Mouse (Mus musculus): ENCODE data around the gene Cox4i1. TPM values are rescaled to one million over a fixed set of nuclear protein-coding genes. Genes with fewer than 3 reads are reported as not detected.

Gene Cox4i1
- total and polyA plus RNA-seq, 3 experiments: 556 to 1,840 (median 1,249) TPM

DNA sequence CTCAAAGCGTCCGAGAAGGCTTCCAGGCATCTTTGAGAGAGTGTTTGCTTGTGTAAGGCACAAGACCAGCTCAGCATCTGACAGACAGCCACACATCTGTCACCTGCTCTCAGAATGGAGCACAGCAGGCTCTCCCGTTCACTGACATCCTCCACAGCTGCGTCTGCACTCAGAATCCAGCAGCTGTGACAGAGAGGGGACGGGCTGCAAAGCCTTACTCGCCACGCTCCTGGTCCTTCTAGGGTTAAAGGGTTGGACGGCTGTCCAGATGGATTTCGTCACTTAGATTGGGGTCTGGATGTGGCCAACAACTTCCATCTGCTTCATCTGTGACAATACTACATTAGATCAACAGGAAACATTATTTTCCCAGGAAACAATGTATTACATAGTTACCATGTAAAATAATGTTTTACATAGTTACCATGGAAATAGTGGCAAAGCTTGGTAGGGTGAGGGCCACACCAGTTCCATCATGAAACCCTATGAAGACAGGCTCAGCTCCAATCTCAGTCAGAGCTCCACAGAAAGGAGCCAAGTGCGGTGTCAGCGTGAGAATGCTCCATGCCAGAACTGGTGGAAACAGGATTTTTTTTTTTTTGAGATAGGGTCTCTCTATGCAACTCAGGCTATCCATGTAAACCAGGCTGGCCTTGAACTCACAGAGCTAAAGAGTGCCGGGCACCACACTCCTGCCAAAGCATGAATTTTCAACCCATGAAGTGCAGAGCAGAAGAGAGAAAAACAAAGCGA, 28.6 kb downstream of the Cox4i1 start:
- no peak for DNase-seq

DNA sequence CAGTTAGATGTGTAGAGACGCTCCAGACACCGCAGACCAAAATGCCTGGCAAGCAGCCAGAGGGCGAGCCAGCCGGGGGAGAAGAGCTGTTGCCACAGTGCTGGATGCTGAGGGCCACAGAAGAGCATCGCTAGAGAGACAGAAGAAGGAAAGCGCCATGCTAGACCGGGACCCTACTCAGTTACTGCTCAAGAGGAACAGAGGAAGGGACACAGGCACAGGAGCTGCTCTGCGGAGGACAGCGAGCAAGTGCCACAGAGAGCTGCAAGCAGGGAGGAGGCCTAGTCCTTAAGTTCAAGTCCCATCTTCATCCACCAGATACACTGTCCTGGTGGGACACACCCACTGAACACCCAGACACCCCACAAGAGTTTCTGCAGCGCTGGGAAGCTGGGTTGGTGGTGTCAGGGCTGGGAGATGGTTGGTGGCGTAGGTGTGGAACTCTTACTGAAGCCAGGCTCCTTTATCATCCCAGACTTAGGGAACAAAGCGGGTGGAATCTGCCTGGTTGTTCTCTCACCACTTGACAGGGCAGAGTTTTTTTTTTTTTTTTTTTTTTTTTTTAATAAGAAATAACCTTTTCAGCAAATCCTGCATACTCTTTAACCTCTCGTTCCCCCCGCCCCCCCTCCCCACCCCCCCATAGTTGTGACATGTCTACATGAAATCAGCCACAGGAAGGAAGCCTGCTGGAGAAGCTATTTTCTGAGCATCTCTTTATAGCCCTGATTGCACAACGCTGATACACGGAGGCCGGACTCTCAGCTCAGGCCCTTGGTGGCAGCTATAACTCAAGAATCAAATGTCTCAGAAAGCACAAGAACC, 29.3 kb downstream of the Cox4i1 start:
- peak; percentile 55 for DNase-seq

DNA sequence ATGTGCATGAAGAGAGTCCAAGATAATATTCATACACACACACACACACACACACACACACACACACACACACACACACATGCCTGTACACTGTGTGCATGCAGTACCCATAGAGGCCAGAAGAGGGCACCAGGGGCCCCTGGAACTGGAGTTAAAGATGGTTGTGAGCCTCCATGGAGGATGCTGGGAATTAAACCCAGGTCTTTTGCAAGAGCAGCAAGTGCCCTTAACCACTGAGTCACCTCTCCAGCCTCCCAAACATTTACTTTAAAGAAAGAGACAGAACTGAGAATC, 29.9 kb downstream of the Cox4i1 start:
- DNase-seq: no peak

DNA sequence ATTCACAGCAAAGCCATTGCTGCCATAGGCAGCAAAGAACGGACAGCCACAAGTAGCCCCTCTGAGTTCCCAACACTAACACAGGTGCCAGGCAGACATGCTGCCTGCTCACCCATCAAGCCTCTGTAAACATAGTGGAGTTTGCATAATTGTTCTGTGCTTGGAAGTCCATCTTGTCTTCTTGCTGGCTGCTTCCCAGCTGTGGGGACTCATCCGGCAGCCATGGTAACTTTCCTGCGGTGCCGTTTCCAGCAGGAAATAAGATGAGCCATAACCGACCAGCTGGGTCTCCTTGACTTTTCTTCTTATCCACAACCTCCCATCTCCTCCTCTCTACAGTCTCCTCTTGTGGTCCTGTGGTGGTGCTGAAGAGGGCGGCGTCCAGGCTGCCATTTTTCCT, 30.4 kb downstream of the Cox4i1 start:
- no peak for DNase-seq

DNA sequence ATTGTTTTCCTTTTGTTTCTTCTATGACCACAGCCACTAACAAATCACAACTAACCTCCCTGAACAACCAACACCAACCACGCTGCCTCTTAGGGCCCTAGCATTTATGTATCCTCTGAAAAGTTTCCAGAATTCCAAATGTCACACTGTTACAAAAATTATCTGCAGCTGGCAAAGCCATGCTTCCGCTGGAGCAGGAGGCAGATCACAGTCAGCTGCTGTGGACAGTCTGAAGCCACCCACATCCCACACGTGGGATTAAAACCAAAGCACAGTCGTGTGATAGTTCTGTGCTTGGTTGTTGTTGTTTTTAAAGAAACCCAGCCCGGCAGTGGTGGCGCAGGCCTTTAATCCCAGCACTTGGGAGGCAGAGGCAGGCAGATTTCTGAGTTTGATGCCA, 31.1 kb downstream of the Cox4i1 start:
- DNase-seq: no peak

DNA sequence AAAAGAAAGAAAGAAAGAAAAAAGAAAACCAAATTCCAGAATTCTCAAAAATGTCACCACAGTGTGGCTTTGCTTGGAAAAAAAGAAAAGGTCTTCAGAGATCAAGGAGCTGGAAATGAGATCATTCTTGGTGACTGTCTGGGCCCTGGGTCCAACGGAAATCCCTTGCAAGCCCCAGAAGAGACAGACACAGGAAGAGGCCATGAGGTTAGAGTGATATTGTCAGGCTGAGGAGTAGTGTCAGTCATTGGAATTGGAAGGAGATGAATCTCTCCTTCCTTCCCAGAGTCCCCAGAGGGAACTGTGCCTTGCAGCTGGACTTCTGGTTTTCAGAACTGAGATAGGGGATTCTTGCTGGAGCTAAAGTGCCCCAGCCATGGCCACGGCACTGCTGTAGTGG, 31.5 kb downstream of the Cox4i1 start:
- no peak for DNase-seq

DNA sequence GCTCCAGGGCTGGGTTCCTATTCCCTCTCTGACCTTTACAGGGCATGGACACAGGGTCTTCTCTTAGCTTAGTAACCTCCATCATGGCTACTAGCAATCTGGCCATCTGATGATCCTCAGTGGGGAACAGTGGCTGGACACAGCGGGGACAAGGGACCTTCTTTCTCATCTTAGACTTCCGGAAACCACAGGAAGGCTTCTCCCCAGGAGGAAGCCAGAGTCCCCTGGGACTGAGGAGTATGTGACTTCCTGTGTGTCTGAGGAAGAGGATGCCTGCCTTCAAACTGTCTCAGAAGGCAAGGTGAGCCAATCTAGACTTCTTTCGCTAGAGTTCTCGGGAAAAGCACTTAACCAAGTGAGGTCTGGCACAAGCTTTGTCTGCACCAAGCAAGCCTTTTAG, 32.0 kb downstream of the Cox4i1 start:
- no peak for DNase-seq

DNA sequence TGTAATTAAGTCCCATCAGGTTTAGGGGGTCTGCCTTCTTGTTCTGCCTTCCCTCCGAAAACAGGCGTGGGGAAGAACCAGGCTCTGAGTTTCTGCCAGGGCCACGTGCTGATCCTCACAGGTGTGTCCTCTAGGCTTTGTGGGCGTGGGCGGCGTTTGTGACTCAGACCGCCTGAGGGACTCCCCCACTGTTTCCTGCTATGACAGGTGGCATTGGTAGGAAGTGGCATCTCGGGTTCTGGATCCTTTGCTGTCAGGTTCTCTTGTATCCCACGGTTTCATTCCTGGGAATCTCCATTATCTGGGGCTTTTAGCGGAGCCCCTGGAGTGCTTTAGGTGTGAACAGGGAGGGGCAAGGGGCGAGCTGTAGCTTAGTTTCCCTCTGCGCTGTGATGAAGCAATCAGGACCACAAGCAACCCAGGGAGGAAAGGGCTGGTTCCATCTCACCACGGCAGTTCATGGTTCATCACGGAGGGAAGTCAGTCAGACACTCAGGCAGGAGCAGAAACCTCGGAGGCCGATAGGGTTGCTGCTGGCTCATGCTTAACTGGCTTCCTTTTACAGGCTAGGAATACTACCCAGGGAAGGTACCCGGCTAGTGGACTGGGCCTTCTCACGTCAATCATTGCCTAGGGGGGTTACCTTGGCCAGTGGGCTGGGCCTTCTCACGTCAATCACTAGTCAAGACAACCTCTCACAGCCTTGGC, 33.9 kb downstream of the Cox4i1 start:
- no peak for DNase-seq

DNA sequence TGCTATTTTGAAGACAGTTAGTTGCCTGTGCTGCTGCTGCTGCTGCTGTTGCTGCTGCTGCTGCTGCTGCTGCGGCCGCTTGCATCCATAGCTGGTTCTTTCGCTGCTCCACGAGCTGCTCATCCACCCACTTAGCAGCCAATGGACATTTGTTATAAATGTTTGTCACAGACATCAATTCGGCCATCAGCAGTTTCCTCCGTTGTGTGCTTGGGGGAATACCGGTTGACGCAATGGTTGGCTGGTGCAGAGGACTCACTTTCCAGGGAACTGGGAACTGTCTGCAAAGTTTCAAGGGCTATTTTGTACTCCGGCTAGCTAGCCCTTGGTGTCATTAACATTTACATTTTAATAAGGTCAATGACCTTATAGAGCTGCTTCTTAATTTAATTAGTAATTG, 36.2 kb downstream of the Cox4i1 start:
- no peak for DNase-seq

DNA sequence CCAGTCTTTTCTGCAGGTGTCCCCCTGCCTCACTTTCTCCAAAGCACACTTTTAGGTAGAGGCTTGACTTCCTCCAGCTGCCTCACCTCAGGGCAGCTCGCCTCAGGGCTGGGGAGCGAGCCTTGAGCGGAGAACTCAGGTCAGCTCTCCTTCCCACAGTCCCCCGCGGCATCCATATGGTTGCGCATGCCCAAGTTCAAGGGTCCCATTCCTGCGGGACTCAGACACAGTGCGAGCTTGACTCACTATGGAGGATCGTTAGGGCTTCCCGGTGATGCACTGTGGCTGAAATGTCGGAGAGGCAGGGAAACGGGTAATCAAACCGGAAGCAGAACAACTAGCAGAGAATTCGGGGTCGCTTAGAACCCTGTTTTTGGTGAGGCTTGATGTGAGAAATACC, 37.1 kb downstream of the Cox4i1 start:
- no peak for DNase-seq

DNA sequence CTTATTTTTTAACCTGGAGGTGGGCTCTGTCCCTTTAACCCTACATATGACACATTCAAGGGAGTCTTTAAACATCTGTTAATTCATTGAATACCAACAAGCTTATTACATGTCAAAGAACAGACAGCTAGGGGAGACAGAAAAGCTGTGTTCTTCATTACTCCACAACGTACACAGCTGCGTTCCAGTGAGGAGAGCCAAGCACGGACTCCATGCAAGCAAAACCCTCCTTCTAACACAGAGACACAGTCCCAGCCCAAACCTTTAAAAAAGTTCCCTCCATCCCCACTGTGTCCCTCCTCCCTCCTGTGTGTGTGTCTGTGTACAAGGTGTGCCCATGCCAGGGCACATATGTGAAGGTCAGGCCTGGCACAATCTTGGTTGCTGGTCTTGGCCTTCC, 38.2 kb downstream of the Cox4i1 start:
- no peak for DNase-seq

DNA sequence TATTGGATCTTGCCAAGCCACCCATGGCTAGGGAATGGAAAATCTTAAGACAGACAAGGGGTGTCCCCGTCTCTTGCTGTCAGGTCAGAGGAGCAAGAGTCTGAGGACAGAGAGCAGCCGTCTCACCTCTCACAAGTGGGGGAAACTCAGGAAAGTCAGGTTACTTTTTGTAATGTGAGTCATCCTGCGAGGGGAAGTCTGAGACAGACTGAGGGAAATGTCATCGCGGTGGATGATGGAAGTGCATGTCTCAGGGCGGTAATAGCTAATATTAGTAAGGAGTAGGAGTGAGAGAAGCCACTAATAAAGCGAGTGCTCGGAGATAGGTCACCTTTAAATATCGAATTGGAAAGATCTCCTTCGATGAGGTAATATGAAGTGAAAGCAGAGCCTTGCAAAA, 41.2 kb downstream of the Cox4i1 start:
- no peak for DNase-seq

DNA sequence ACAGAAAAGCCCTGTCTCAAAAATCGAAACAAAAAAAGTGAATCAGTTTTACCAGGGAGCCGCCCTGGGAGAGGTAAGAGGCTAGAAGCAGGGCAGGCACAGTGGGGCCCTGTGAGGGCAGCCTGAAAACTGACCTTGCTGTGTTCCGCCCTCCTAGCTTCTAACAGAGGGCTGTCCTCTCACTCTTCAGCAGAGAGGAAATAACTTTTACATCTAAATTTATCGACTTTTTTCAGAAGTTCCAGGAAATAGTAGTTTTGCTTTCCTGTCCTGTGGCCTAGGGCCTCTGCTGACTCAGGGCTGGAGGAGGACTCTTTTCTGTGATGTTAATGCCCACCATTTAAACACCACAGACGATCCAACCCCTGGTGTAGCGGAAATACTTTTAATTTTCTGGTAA, 47.2 kb downstream of the Cox4i1 start:
- DNase-seq: no peak

DNA sequence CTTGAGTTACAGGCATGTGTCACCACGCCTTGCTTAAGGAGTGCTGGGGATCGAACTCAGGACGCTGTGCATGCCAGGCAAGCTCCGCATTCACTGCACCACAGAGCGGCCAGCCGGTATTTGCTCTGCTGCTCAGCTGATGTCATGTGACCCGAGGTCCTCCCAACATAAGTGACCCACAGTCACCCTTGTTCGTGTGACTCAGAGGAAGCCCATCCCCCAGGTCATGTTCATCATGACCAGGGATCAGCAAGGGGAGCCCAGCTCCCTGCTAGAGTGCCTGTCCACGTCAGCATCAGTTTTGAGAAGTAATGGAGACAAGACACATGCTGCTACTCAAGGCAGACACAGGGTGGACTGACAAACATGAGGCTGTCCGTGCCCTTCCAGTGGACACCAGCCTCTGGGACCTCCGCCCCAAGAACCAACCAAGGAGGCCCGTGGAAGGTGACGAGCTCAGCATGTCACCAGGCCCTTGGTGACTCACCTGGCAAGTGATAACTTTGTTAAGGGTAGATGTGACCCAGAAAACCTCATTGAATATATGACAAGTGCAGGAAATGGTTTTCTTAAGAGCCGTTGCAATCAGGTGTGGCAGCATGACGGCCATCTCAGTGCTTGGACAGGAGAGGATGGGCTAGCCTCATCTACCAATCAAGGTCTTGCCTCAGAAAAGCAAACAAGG, 48.1 kb downstream of the Cox4i1 start:
- DNase-seq: no peak

DNA sequence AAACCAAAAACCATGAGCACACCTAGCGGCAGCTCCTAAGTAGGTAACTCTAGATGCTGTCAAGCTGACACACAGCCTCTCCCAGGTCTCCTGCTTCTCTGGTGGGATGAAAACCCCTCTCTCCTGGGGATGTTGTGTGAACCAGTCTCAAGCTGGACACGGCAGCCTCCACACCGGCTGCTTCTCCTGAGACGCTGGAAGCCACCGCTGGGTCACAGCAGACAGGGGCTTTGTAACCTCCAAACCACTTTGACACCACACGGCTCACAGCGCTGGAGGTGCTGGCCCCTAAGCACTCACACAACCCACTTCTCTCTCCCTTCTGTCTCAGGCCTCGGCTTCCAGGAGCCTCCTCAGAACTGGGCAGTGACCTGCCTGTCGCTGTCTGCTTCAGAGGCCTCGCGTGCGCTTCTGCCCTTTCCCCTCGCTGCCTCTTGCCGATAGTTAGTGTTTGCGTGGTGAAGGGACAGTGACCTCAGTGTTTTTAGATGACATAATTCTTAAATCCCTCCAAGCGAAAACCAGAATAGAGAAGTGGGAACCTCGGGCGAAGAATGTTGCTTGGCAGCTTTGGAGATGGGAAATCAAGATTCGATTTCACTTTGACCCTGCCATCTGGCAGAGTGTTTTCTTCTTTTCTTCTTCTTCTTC, 51.7 kb downstream of the Cox4i1 start:
- no peak for DNase-seq

DNA sequence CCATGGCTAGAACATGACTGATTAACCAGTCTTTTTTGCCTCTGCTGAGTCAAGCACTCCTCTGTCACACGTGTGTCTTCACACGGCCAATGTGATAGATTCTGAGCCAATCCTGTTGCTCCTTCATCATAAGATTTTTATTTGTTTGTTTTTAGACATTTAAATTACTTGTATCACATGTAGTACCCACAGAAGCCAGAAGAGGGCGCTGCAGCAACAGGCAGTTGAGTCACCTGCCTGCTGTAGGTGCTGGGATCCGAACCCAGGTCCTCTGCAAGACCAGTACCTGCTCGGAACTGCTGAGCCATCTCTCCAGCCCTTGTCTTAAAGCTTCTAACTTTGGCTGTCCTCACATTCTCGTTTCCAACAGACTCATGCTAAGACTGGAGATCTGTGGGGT, 55.0 kb downstream of the Cox4i1 start:
- DNase-seq: no peak

Other genes starting within 250 kb of the Cox4i1 start
- 1 to 10 TPM; 3.8 to 5.7 TPM for gene Gins2, start 78.9 kb upstream of the Cox4i1 start, total RNA-seq (2021)
- 7.8 and 8.7 TPM in 2 replicates for gene Gins2, start 78.9 kb upstream of the Cox4i1 start, polyA plus RNA-seq (2012; rRNA removed)
- gene 1190005I06Rik, start 20.6 kb upstream of the Cox4i1 start, total RNA-seq (2021): 10 to 100 TPM in 1 of 2 experiments, 1 to 10 TPM in 1; 7.2 to 27.6 TPM
- gene 1190005I06Rik, start 20.6 kb upstream of the Cox4i1 start, polyA plus RNA-seq (2012; rRNA removed): 14.9 and 33.6 TPM in 2 replicates
- not detected for gene Gm27021, start 143 bp upstream of the Cox4i1 start, total RNA-seq (2021)
- 3.4 and 10.8 TPM in 2 replicates for gene Gm27021, start 143 bp upstream of the Cox4i1 start, polyA plus RNA-seq (2012; rRNA removed)
- gene Emc8, start 351 bp downstream of the Cox4i1 start, total RNA-seq (2021): 100 to 1,000 TPM in 1 of 2 experiments, 10 to 100 TPM in 1; 73.1 to 136 TPM
- gene Emc8, start 351 bp downstream of the Cox4i1 start, polyA plus RNA-seq (2012; rRNA removed): 145 and 176 TPM in 2 replicates
- 10 to 100 TPM; 11.9 to 41.9 TPM for gene Irf8, start 68.1 kb downstream of the Cox4i1 start, total RNA-seq (2021)
- 49.1 and 74.7 TPM in 2 replicates for gene Irf8, start 68.1 kb downstream of the Cox4i1 start, polyA plus RNA-seq (2012; rRNA removed)

Measured in adrenal gland, adult 2 months (tissue).